Mouse (Mus musculus) layer of hippocampus, postnatal 25 days (tissue): ENCODE measurements around the gene Chst1. TPM values are rescaled to one million over a fixed set of nuclear protein-coding genes. Genes with fewer than 3 reads are reported as not detected.

Experiments
- DNase-seq, 2 experiments: peaks; one replicate each; pipeline ENCODE4 v3.0.0; 2022; ENCODE audit warnings: mixed read lengths in 2 of 2, low spot score in 1 of 2; ENCODE audit errors: extremely low spot score in 1 of 2
- total RNA-seq, 2 experiments: library from RNA; stranded (reverse); gene quantifications; 2 replicates each; pipeline ENCODE4 v1.2.3; 2021

Chst1 gene
- total RNA-seq, result 100 to 1,000 TPM; 268 to 280 TPM

GRCm38 (mm10) chr2:92599487-92600347 lies at the start of gene Chst1:
TSS of gene Chst1 (plus strand) at chr2:92599707.
- DNase-seq, result peak in 1 of 2 experiments; percentile 64

GRCm38 (mm10) chr2:92550051-92550450 lies 49.5 kb upstream of the Chst1 start:
- DNase-seq, result no peak

- DNase-seq, result no peak
These were observed 45.0 kb upstream of the Chst1 start for GRCm38 (mm10) chr2:92554536-92554935.

GRCm38 (mm10) chr2:92562930-92563329 lies 36.6 kb upstream of the Chst1 start:
- no peak for DNase-seq

DNA sequence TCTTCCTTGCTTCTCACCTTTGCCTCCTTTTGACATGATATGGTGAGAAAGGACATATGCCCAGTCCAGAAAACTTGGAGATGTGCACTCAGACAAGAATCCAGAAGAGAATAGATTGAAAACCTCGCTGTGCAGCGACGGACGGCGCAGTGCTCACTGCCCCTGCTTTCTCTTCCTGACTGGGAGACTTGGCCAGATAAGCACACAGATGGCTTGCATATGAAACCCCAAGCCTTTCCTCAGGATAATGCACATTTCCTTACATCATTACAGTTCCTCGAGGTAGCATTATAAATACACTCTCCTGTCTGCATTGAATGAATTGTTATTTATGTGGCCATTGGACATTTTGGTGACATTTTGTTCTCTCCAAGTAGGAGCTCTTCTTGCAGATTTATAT lies 28.9 kb upstream of the Chst1 start:
- DNase-seq, result no peak

DNA sequence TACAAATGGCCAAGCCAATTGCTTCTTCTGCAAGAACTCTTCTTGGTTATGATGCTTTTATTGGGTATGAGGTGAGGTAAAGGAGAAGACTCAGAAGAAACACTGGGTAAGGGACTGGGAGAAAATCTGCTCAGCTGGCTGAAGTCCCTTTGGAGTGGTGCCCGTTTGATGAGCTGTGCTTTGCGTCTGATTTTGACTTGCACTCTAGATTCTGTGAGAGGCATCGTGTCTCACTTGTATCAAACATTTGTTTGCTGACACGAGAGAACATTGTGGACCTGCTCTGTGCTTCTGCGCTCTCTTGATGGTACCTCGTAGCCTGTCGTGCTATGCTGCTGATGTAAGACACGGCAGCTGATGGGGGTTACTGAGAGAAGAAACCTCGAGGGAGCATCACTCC lies 21.7 kb upstream of the Chst1 start:
- DNase-seq, result peak in 1 of 2 experiments; percentile 18

DNA sequence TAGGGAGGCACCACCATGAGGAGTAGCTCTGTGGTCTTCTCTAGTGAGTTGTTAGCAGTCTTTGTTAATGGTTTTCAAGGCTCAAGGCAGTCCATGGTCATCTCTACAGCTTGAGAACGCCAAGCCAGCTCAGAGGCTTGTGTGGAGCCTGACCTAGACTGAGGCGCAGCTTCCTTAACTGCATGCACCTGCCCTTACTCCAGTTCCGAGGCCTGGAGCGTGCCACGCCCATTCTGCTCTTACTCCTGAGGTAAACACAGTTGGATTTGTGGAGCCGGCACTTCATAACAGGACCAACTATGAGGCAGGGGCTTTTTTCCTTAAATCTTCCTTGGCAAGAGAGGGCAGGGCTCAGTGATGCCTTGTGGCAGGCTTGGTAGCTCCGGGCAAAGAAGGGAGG lies 18.2 kb upstream of the Chst1 start:
- DNase-seq, result no peak

DNA sequence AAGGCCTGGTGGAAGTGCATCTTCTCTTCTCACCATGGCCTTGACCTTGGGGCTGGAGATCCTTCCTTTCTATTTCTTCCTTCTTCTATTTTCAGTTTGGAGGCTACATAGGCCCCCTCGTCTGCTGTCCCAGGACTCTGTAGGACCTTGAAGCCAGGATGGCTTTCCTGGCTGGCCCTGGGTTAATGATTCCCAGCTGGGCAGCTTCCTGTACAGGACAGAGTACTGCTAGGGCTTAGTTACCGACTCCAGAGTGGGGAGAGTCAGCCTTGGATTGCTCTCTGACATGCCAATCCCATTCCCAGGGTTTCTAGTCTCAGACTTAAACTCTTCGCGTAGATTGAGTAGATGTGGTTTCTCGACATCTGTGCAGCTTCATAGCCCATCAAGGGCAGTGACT lies 16.9 kb upstream of the Chst1 start:
- no peak for DNase-seq

- DNase-seq, result no peak
These were observed 11.7 kb upstream of the Chst1 start for GRCm38 (mm10) chr2:92587806-92588205.

DNA sequence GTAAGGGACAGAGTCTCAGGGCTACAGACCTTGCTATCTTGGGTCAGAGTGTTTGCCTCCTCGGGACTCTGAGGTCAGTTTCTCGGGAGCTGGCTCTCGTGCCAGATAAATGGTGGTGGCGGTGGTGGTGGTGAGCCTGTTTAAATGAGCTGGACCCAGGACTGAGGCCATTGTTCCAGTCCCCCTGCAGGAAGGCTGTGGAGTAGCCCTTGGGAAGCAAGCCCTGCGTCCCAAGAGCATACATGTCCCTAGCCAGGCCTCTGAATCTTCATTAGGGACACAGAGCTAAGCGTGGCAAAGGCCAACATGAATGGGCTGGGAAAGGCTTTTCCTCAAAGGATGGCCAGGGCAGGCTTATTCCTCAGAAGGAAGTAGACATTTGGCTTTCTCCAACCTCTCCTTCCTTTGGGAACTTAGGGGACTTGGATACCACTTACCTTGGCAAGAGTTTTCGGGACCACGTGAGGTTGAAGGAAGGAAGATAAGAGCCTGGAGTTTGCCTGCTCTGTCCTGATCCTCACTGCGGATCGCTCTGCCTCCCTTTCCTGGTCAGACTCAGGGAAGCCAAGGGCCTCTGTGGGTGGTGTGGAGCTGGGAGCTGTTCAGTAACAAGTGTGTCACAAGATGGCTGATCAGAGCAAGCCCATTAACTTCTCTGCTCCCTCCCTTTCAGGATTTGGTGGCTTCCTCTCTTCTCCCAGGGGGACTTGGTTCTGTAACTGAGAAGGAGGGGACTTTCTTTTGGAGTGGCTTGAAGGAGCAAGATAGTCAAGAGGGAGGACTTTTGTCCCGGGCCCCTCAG lies 4.4 kb upstream of the Chst1 start:
- DNase-seq, result no peak

GRCm38 (mm10) chr2:92597291-92597690 lies 2.2 kb upstream of the Chst1 start:
- DNase-seq, result peak in 1 of 2 experiments; percentile 48

DNA sequence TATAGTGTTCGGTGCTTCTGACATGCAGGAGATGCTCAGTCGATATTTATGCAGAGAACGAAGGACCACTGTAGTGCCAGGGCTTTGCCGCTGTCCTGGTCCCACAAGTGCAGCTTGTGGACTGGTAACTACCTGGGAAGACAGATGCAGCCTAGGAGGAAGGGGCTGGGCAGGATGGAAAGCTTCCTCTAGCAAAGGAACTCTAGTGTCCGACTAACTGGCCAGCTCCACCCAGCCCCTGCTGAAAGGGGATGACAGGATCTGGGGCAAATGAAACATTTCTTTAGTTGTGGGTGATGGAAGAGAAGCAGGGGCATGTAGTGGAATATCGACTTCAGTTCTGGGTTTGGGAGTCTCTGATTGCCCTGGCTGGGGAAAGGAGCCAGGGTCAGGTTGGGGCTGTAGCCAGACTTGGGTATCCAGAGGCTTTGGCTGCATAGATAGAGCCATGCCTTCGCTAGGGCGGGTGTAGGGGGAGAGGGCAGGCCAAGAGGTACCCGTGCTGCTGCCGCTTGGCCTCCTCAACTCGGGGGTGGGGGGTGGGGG lies 493 bp upstream of the Chst1 start:
- DNase-seq, result no peak

- DNase-seq, result no peak
These were observed 802 bp downstream of the Chst1 start for GRCm38 (mm10) chr2:92600348-92600670.

- no peak for DNase-seq
These were observed 1.7 kb downstream of the Chst1 start for GRCm38 (mm10) chr2:92601246-92601645.

DNA sequence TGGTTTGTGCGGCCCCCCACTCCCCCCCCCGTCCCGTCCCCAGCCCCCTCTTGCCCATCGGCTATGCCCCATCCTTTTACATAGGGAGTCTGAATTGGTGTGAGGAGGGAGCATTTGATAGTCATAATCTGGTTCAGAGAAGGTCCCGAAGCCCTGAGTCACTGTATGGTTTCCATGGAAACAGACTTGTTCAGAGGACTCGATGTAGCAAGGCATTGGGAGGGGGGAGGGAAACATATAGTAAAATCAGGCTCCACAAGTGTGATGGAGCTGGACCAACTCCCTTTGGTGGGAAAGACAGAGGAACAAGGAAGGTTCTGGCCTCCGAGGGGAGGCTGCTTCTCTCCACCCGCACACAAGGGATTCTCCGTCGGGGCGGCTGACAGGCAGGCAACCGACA lies 2.6 kb downstream of the Chst1 start:
- DNase-seq, result no peak

GRCm38 (mm10) chr2:92603591-92603990 lies 4.1 kb downstream of the Chst1 start:
- no peak for DNase-seq

DNA sequence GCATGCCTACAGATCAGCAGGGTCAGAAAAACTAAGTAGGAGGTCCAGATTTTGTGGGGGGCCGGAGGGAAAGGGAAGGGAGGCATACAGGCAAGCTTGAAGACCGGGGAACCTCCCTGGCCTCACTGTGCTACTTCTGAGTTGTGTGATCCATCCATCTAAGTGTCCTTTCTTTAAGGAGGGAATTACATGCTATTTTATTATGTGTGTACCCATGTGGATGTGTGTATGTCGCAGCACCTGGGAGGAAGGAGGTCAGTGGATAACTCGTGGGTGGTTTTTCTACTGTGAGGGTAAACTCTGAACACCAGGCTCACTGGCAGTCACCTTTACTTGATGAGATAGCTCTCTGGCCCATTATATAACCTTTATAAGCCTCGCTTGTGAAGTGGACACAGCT lies 5.1 kb downstream of the Chst1 start:
- no peak for DNase-seq

DNA sequence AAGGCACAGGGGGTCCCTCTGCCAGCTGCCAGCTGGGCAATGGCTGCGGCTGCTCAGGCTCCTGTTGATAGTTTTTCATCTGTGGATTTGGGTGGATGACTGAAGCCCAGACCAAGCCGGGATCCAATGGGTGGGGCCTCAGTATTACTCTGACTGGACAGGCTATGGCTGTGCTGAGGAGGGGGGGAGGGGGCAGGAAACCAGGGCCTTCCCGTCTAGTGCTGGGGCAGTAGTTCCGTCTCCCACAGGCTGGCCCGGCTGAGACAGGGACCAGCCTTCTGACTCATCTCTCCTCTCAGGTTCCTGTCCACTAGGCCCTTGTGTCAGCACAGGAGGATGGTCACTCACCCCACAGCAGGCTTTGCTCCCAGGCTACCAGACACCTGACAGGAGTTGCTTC lies 6.5 kb downstream of the Chst1 start:
- DNase-seq, result no peak

- DNase-seq, result no peak
These were observed 7.6 kb downstream of the Chst1 start for GRCm38 (mm10) chr2:92607153-92607552.

- no peak for DNase-seq
These were observed 8.1 kb downstream of the Chst1 start for GRCm38 (mm10) chr2:92607592-92607991.

- DNase-seq, result no peak
These were observed 8.6 kb downstream of the Chst1 start for GRCm38 (mm10) chr2:92608013-92608619.
